Mouse (Mus musculus) bone marrow macrophage, adult 2 months (primary cell): ENCODE data around the gene Olfr666.

Experiments
- CTCF ChIP-seq: IDR thresholded peaks from 2 replicates; pipeline ENCODE4 v1.5.1; 2012; ENCODE audit warnings: low read depth, mild to moderate bottlenecking, low read length, moderate library complexity
- POLR2A ChIP-seq: IDR thresholded peaks from 2 replicates; pipeline ENCODE4 v1.6.1; 2012; ENCODE audit warnings: mild to moderate bottlenecking, low read depth, low read length, borderline replicate concordance

- TF ChIP-seq CTCF (no peak), POLR2A (no peak)
These were observed 38.2 kb upstream of the Olfr666 start, which contains the start of gene Olfr669 for GRCm38 (mm10) chr7:104933940-104934339.
